Mouse (Mus musculus) testis, postnatal 10 days (tissue): ENCODE results near the gene Fbxw2.
"Not testable (repeated sequence)": the region's sequence is repeated elsewhere in the genome, so short reads cannot be mapped to it uniquely, and the experiment has no call there.

ENCODE experiments used
- DNase-seq: peaks from one replicate; pipeline ENCODE4 v3.0.0; 2021; ENCODE audit warnings: low spot score

The Fbxw2 gene

DNA sequence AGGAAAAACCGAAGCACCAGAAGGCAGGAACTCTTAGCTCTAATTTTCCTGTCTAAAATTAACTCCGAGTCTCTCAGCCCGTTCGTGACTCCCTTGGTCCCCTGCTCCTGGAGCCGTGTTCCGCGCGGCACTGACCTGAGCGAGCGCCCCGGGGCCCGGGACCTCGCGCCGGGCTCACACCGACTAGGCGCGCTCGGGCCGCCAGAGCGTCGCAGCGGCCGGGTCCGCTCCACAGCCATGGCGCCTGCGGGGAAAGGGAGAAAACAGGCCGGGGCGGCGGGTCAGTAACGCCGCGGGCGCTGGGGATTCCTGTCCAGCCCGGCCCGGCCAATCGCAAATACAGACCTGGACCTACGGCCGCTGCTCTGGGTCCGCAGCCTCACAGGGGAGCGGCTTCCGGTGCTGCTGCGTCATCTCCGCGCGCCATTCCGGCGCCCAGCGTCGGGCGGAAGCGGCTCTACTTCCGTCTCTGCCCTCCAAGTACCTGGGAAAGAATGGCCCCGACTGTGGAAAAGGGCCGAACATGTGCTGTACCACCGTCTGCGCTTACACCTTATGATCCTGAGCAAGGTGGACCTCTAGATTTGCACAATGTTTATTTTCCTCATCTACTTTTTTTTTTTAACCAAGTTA lies at the start of gene Fbxw2:
Fbxw2 (minus strand) TSS at position 485 of the 633 bp plus-strand sequence.
- DNase-seq, result peak; percentile 94

DNA sequence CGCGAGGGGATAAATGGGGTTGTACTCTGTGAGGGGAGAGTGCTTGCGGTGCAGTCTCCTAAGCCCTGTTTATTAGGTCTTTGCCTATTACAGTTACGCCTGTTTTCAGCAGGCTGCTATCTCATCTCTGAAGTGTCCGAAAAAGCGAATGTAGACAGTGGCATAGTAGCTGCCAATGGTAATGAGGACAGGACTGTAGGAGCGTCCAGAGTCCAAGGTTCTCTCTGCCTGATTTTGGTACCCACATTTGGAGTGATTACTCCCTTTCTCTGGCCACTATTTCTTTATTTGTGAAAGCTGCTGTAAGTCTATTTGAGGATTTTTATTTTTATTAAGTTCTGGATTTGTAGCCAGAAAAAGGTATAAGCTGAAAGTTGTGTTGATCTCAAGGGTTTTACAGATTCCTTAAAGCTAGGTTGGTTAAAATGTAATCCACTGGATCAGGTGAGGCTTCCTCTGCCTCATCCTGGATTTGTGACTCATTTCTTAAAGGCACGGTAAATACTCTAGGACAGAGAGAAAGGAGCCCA lies 48.8 kb upstream of the Fbxw2 start, which contains the start of gene Psmd5:
Psmd5 (minus strand) TSS at position 153 of the 530 bp plus-strand sequence.
- DNase-seq, result no peak

DNA sequence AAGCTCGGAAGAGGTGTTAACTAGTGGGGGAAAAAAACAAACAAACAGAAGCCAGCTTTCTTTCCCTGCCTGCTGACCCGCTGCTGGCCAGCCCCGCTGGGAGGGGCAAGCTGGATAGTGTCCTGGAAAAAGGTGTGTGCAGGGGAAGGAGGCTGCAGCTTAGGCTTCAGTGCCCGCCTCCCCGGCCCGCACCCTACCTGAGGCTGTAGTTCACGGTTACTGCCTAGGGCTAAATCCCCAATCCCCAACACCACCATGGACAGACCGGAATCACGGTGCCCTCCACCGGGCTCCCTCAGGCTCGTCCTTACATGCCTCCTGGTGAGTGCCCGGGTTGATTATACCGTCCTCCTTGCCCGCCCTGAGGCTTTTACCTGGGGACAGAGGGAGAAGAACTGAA lies 48.2 kb upstream of the Fbxw2 start, which contains the start of gene Cutal:
Cutal (plus strand) TSS at position 126 of the 400 bp plus-strand sequence.
- no peak for DNase-seq

DNA sequence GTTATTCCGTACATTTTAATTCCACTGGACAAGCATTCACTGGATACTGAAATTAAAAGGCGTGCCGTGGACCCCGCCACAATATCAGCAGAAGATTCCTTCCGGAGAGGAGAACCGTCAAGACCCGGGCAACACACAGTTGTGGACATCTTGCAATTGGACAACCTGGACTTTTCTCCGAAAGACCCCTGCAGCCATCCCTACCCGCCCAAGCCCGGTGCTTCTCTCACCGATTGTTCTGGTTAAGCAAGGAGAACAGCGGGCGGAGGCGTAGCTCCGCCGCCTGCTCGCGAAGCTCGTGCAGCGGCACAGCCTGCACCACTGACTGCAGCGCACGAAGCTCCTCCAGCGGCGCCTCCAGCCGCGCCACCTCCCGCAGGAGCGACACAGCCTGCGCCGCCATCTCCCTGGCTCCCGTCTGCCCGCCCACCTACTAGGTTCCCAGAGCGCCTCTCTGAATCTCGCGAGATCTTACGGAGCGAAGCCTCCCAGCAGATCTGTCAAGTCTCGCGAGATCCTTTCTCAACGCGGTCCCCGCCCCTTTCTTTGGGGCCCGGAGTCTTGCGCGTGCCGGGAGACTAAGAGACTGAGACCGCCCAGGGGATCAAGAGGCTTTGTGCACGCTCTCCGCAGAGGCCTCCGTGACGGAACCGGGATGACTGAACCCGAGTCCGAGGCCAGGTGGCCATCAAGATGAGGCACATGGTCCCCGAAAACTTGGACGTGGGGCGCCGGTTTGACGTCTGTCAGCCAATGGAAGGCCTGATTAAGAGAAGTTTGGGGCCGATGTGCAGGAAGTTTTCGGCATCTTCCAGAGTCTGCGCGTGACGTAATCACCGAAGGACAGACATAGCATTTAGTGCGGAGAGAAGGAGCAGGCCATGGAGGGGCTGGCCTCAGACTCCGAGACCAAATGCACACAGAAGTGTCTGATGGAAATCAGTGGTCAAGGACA lies 44.7 kb upstream of the Fbxw2 start:
- peak; percentile 92 for DNase-seq

DNA sequence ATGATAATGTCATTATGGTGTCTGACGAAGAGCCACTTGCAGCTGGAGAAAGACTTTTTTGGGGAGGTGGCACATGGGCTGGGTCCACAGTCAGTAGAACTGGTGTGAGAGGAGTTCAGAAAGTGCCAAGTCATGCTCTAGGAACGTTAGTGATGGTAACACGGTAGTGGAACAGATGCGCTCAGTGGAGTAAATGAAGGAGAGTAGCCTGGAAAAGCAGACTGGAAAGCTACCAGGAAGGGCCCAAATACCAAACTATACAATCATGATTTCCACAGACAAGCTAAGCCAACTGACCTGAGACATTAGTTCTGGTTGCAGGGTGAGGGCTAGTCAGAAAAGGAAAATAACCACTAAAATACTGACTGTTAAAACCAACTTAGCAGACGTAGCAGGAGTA lies 43.6 kb upstream of the Fbxw2 start:
- DNase-seq, result no peak

DNA sequence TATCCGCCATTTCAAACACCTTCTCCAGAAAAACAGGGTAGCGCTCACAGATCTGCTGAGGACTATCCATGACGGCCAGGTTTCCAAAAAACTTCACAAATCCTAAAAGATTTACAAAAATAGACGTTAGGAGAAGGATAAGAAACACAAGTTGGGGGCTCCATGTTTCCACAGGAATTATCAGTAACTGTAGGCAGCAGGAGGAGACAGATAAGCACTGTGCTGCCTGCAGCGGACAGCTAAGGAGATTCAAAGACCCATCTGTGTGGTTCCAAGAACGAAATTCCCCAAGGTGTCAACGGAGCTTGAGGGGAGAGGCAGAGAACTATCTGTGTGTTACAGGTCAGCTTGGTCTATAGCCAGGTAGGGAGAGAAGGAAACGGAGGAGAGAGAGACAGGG lies 31.6 kb upstream of the Fbxw2 start:
- no peak for DNase-seq

DNA sequence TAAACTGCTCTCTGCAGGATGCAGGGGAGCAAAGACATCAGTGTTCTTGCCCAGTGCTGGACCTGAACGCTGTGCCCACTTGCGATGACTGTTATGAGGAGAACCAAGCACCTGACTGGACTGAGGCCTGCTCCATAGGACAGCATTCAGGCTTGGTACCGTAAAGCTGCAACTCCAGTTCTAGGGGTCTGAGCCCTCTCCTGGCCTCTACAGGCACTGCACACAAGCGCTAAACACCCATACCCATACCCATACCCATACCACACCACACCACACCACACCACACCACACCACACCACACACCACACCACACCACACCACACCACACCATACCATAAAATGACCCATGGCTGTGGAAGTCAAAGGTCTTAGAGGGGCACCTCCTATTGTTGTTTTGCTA lies 29.2 kb upstream of the Fbxw2 start:
- no peak for DNase-seq

DNA sequence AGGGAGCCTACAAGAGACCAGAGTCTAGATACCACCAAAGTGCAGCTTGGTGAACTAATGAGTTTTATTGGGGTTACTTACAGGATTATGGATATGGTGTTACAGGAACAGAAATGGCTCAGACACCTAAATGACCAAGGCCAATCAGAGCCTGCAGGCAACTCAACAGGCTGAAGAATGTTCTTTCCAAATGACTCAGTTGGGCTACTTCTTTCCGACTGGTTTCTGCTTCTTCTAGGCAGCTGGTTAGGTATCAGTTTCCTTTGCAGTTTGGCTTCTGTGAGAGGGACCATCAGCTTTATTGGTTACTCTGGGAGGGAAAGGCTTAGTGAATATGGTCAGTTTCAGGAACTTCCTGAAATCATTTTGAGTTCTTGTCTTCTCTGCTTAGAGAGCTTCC lies 21.6 kb upstream of the Fbxw2 start:
- DNase-seq, result no peak

DNA sequence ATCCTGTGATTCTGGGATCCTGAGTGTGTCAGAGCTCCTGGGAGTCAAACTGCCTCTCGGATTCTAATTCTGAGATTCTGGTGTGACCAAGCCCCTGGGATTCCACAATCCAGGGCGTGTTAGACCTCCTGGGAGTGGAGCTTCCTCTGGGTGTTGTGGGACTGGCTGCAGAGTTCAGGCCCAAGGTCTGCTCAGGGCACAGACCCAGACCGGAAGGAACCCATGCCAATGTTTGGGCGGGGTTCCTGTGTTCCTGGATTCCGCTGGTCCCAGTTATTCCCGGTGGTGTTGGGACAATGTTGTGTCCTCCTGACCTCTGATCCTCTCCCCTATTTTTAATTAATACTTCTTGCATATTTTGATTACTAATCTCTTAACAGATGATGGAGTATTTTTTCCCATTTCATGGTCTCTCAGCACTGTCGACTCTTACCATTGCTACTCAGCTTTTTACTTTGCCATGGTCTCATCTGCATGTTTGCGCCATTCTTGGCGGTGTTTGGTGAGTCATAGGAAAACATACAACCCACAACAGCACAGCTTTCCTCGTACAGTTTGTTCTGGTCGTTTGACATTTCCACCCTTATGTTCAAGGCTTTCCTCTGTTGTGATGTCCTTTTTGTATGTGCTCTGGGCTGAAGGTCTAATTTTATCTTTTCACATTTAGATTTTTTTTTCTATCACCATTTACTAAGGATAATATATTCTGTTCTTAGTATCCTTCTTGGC lies 17.3 kb upstream of the Fbxw2 start:
- DNase-seq, result peak; percentile 45

DNA sequence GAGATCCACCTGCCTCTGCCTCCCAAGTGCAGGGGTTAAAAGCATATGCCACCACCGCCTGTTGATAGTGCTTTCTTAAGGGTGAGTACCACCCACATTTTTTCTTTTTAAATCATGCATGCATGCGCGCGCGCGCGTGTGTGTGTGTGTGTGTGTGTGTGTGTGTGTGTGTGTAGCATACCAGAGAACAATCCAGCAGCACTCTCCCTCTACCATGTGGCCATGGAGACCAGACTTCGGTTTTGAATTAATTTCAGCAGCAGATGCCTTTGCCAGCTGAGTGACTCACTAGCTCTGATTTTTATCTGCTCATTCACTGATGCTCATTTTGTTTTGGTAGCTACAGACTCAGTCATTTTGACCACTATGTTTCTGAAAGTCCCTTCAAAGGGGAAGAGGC lies 15.6 kb upstream of the Fbxw2 start:
- DNase-seq, result no peak

DNA sequence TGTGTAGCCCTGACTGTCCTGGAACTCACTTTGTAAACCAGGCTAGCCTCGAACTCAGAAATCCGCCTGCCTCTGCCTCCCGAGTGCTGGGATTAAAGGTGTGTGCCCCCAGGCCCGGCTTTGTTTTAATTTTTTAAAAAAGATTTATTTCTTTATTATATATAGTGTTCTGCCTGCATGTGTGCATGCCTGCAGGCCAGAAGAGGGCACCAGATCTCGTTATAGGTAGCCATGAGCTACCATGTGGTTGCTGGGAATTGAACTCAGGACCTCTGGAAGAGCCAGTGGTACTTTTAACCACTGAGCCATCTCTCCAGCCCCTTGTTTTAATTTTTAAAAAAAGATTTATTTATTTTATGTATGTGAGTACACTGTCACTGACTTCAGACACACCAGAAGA lies 14.0 kb upstream of the Fbxw2 start:
- not testable (repeated sequence) for DNase-seq

DNA sequence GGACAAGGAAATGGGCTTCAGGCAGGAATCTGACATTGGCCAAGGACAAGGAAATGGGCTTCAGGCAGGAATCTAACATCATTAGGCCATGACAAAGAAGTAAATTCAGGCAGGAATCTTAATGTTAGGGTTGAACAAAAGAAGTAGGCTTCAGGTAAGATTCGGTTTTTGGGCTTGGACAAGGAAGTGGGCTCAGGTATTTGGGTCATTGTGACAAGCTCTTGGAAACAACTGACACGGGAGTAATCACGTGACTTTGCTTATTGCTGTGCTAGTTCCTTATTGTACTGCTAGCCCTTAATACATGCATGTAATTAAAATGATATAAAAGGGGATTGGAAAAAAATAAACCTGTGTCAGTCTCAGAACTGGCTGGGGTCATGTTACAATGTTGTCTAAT lies 9.6 kb upstream of the Fbxw2 start:
- DNase-seq, result no peak

DNA sequence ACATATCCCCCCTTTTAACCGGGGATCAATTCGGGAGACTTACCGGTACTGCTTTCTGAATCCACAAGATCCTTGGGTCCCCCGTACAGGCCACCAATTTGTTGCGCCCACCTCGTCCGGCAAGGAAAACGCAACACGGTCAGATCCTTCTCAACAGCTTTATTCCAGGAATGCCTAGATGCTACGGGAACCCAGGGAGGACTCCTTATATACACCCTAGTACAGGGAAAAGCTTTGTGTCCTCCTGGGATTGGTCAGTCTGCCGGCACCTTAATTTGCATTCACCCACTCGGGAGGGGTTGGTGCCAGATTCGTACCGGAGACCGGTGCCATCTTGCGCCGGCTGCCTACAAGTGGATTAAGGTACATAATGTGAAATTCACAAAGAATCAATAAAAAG lies 7.5 kb upstream of the Fbxw2 start:
- no peak for DNase-seq

DNA sequence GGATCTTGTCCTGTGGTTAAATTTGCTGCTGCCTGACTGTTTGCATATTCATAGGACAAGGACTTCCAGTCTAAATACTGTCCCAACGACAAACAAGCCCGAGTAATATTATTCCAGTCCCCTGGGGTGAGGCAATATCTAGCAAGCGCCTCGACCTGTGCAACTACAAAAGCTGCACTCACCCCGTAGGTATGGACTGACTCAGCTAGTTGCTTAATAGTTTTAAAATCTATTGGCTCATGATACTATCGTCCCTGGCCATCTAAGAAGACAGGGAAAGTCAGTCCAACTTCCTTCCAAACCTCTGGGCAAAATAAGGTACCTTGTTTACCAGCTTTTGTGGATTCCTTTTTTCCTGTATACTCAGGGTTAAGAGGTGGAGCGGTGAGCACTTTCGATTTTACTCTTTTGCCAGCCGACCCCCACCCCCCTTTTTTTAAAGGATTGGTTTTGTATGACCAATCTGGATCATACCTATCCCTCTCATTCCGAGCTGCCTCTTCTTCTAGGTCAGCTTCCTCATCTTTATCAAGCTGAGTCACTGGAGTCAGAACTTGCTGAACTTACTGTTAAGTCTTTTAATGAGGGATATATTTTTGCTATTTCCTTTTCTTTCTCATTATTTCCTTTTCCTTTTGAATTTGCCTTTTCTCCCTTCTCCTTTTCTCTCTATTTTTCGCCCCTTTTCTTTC lies 6.8 kb upstream of the Fbxw2 start, which contains the start of gene Gm34653:
Gm34653 (plus strand) TSS at position 242 of the 692 bp plus-strand sequence.
- DNase-seq, result not testable (repeated sequence)

DNA sequence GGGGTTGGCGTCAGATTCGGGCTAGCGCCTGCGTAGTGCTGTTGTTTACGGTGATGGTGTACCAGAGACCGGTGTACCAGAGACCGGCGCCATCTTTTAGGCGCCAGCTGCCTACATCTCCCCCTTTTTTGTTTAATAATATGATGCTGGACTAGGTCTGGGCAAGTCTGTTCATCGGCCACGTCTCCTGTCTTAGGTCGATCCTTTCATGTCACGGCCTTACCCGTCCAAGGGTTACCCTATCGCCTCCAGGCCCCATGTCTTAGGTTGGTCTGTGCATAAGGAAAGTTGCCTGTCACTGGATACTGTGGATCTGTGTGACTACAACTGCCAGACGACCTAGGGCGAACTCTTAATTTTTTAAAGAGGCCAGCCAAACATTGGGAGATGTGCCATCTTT lies 4.0 kb upstream of the Fbxw2 start:
- not testable (repeated sequence) for DNase-seq

DNA sequence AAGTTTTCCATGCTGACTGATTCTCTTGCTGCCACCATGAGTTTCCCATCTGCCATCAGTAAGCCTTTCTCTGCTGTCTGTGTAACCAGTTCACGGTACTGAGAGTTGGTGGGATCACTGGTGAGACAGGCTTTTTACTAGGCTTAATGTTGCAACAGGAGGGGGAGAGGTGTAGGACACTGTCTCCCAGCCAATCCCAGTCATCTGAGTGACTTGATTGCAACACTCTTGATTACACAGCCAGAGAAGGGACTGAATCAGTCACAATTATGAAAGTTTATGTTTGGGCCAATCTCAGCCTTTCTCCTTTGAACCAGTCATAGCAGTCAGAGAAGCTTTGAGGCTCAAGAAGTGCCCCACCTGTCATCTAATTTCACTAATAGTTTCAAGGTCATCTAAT lies 1.9 kb upstream of the Fbxw2 start:
- DNase-seq, result no peak

DNA sequence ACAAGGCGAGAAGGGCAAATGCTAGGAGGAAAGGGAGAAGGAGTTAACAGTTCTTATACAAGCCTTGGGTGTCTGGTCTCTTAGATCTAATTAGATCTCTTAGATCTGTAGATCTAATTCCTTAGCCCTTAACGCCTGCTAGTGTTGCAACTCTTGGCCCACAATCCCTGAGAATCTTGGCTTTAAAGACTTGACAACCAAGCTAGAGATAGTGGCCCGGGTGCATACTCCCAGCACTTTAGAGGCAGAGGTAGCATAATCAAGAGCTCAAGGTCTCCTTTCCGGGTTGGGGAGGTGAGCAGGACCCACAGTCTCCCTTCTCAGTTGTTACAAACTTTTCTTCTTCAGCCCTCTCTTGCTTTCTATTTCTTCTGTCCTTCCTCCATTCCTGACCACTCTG lies 1.5 kb upstream of the Fbxw2 start:
- DNase-seq, result no peak

DNA sequence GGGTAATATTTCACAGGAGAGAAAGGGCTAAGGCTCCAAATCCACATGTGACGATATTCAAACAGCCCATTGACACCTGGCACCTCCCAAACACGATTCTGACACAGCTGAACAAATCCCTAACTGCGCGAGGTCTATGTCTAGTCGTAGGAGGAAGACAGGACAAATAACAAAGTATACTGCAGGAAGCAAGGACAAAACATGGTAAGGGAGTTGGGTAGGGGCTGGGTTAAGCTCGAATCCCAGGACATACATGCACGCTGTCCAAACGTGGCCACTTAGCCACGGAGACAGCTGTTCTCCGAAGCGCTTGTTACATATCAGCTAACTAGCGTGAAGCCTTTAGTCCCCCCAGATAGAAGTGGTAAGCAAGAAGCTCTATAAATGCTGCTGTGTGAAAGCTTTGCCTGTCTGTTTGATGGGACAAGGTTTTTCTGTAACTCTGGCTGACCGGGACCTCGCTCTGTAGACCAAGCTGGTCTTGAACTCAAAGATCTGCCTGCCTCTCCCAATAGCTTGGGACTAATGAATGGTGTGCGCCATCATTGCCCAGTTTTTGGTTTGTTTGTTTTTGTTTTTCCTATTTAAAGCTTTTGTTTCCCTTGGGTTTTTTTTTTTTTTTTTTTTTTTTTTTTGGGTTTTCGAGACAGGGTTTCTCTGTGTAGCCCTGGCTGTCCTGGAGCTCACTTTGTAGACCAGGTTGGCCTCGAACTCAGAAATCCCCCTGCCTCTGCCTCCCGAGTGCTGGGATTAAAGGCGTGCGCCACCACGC lies 535 bp upstream of the Fbxw2 start:
- DNase-seq, result no peak

DNA sequence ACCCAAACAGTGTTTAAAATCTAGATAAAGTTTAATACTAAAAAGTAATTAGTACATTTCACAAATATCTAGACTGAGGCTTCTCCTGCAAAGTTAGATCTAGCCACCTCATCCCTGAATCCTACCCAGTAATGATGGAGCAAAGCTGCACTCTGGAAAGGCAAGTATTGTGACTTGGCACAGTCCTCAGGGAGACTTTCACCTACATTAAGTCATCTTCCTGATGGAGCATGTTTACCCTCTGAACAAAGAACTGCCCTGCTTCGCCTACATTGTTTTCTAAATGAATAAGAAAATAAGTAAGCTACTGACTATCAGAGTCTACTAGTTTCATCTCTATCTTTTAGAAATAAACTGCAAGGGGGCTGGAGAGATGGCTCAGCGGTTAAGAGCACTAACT lies 7.6 kb downstream of the Fbxw2 start:
- no peak for DNase-seq

DNA sequence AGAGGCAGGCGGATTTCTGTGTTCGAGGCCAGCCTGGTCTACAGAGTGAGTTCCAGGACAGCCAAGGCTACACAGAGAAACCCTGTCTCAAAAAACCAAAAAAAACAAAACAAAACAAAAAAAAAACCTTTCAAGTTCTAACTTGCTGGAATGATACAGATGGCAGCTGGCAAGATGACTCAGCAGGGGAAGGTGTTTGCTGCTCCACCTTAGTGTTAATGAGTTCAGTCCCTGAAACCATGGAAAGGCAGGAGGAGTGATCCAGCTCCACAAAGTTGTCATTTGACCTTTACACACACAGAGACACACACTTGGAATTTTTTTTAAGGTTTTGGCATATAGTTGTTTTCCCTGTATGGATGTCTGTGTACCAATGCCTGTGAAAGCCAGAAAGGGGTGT lies 10.2 kb downstream of the Fbxw2 start:
- not testable (repeated sequence) for DNase-seq

DNA sequence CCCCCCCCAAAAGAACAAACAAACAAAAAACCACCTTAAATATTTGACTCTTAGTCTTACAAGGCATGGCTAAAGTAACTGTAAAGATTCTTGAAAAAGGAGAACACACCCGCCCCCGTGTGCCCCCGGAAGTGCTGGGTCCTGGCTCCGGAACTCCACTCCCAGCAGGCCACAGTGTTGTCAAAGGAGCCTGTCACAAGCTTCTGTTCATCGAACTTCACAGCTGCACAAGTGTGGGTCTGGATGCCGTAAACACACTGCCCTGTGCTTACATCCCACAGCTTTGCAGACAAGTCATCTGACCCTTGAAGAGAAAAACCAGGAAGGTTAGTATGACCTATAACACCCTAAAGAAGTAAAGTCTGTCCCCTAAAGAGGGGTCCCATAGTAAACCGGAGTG lies 13.4 kb downstream of the Fbxw2 start:
- DNase-seq, result no peak
